Mouse (Mus musculus) cerebellum, postnatal 36 days (tissue): Measurements from ENCODE around the gene Gprc5b.

Source experiments
- DNase-seq, 2 experiments: peaks; one replicate each; pipeline ENCODE4 v3.0.0; 2021 to 2022; ENCODE audit warnings: mixed read lengths in 2 of 2

The Gprc5b gene

GRCm38 (mm10) chr7:118995007-118995406, at the start of gene Gprc5b:
Gene Gprc5b, minus strand, starts transcription at chr7:118995211.
- peak; percentile 83 to 91 for DNase-seq

- no peak for DNase-seq
Measured at GRCm38 (mm10) chr7:119041502-119041901, 46.5 kb upstream of the Gprc5b start.

- no peak for DNase-seq
Measured at GRCm38 (mm10) chr7:119037581-119037980, 42.6 kb upstream of the Gprc5b start.

- DNase-seq, result no peak
Measured at GRCm38 (mm10) chr7:119034243-119034961, 39.4 kb upstream of the Gprc5b start.

GRCm38 (mm10) chr7:119023394-119023921, 28.4 kb upstream of the Gprc5b start:
- peak; percentile 55 to 56 for DNase-seq

- DNase-seq, result peak; percentile 64 to 70
Measured at GRCm38 (mm10) chr7:119022238-119023156, 27.5 kb upstream of the Gprc5b start.

GRCm38 (mm10) chr7:119019537-119019936, 24.5 kb upstream of the Gprc5b start:
- DNase-seq, result peak; percentile 65 to 72

GRCm38 (mm10) chr7:119015736-119016135, 20.7 kb upstream of the Gprc5b start:
- peak in 1 of 2 experiments; percentile 32 for DNase-seq

GRCm38 (mm10) chr7:119010854-119011529, 16.0 kb upstream of the Gprc5b start:
- peak; percentile 75 to 83 for DNase-seq

- no peak for DNase-seq
Measured at GRCm38 (mm10) chr7:119002501-119002900, 7.5 kb upstream of the Gprc5b start.

- DNase-seq, result no peak
Measured at GRCm38 (mm10) chr7:119001965-119002364, 7.0 kb upstream of the Gprc5b start.

GRCm38 (mm10) chr7:118999857-119000256, 4.8 kb upstream of the Gprc5b start:
- no peak for DNase-seq

- peak; percentile 90 to 96 for DNase-seq
Measured at GRCm38 (mm10) chr7:118996137-118996837, 1.3 kb upstream of the Gprc5b start.

GRCm38 (mm10) chr7:118995671-118996070, 660 bp upstream of the Gprc5b start:
- no peak for DNase-seq

- DNase-seq, result peak; percentile 40 to 47
Measured at GRCm38 (mm10) chr7:118994231-118994842, 674 bp downstream of the Gprc5b start.

GRCm38 (mm10) chr7:118993597-118994230, 1.3 kb downstream of the Gprc5b start:
- peak in 1 of 2 experiments; percentile 31 for DNase-seq

- peak in 1 of 2 experiments; percentile 44 for DNase-seq
Measured at GRCm38 (mm10) chr7:118992623-118993405, 2.2 kb downstream of the Gprc5b start.

GRCm38 (mm10) chr7:118992080-118992560, 2.9 kb downstream of the Gprc5b start:
- DNase-seq, result peak in 1 of 2 experiments; percentile 21

- peak in 1 of 2 experiments; percentile 12 for DNase-seq
Measured at GRCm38 (mm10) chr7:118991341-118991884, 3.6 kb downstream of the Gprc5b start.

GRCm38 (mm10) chr7:118990282-118990681, 4.7 kb downstream of the Gprc5b start:
- DNase-seq, result peak in 1 of 2 experiments; percentile 5
